Mouse (Mus musculus): ENCODE measurements around the gene Bbx. TPM values are rescaled to one million over a fixed set of nuclear protein-coding genes. Genes with fewer than 3 reads are reported as not detected.
A peak's percentile ranks its signal among the peaks of the same experiment; 100 is the strongest.

Bbx gene
- 10 to 100 TPM; 25.5 to 27.5 TPM for total RNA-seq (2021)

- DNase-seq, result peak; percentile 96 to 98
These were observed at the start of gene Bbx for GRCm38 (mm10) chr16:50432062-50432878. Gene Bbx (minus strand): TSS chr16:50432390.

DNA sequence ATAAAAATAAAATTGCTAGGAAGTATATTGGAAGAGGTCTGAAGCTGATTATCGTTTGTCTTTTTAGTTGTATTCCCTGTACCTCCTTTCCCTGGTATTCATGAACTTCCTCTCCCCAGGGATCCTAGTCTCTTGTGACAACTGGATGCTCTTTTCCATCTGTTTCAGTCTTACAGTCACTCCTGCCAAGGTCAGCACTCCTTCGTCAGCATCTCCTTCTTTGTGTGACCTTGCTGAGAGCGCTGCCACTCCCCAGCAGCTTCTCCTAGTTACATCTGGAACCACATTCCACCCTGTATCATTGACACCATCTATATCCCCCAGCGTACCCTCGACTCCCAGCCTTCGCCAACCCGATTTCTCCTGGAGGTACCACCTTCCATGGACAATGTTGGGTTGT is 49.7 kb upstream of the Bbx start:
- DNase-seq, result no peak

DNA sequence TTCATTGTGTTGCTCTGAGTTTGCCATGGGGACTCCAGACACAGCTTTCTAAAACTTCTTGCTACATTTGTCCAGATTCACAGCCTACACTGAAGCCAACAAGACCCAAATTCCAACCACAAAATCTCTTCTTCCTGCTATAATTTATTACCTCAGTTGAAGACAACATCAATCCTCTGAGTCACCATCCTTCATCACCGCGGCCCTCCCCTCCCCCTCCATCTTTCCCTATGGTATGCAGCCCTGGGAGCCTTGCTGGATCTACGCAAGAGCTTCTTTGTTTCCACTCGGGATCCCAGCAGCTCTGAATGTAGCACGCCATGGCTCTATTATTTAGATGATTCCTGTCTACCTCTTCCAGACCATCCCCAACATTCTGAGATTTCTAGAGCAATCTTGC is 49.2 kb upstream of the Bbx start:
- DNase-seq, result no peak

DNA sequence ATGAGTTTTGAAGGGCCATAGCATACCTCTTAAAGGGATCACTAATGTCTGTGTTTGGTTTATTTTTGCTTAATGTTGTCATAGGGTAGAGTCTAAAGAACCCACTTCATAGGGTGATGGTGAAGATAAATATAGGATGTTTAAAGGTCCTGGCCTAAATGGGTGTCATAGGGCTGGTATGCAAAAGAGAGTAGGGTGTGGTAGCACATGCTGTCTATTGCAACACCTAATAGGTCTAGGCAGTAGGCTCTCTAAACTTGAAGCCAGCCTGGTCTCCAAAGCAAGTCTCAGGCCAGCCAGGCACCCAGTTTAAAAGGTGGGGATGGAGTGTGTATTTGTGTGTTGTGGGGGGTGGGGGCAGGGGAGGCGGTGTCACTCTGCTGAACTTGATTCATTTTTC is 46.5 kb upstream of the Bbx start:
- DNase-seq, result no peak

- no peak for DNase-seq
These were observed 45.4 kb upstream of the Bbx start for GRCm38 (mm10) chr16:50477628-50478027.

GRCm38 (mm10) chr16:50462226-50462870 is 30.2 kb upstream of the Bbx start:
- no peak for DNase-seq

DNA sequence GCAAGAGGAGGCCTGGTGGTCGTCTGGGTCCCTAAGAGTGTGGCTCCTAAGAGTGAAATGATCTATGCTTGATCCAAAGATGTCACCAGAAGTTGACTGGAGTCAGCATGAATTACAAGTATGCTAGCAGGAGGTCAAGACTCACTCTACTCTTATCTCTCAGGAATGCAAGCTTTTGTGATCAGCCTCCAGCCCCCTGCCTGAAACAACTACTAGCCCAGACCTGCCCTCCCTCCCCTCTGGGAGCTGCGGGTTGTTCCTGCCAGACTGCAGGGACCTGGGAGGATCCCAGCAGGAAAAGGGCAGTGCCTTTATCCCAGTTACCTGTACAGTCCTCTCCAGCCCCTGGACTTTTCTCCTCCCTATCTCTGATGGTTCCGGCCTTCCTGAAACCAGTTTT is 27.0 kb upstream of the Bbx start:
- no peak for DNase-seq

DNA sequence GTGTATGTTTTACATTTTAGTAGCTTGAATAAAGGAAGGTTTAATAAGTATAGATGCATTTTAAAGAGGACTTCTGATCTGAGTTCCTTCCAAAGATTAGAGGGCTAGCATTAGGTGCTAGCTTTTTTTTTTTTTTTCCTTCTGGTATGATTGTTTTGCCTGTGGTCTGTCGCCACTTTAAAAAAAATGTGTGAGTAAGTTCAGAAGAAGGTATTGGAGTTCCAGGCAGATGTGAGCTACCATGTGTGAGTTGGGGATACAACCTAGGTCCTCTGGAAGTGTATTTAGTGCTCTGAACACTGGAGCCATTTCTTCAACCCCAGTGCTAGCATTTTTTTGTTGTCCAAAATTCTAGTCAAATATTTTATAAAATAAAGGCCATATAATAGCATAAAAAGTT is 23.9 kb upstream of the Bbx start:
- DNase-seq, result no peak

GRCm38 (mm10) chr16:50449086-50449485 is 16.9 kb upstream of the Bbx start:
- DNase-seq, result no peak

GRCm38 (mm10) chr16:50445014-50445413 is 12.8 kb upstream of the Bbx start:
- no peak for DNase-seq

DNA sequence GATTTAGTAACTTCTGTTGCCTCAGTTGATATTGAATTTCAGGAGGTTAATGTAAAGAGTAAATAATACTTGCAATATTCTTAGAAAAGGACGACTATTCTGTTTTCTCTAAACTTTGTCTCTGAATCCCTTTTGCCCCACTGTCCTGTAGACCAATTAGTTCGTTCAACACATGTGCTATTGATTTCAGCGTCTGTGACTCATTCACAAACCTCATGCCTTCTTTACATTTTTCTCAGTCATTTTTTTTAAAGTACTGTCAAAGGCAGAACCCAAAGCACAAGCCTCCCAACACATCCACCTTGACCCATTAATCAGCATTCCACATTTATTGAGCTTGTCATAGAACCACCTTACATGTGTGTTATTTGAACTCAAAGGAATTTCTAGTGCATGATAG is 6.6 kb upstream of the Bbx start:
- DNase-seq, result no peak

DNA sequence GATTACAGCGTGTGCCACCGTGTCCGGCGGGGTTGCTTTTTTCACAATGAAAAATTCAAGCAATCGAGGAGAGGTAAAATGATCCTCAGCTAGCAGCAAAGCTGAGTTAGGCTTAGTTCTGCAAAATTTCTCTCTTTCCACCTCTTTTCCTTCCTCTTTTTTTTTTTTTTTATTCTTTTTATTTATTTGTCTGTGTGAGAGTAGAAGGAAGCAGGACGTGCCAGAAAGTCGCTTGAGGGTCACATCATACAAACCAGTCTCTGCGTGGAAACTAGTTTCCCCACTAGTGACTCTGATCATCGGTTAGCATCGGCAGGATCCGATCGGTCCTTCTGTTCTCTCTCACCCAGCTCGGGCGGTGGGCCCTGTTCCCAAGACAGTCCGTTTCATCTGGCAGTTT is 5.6 kb upstream of the Bbx start:
- DNase-seq, result no peak

GRCm38 (mm10) chr16:50437331-50437730 is 5.1 kb upstream of the Bbx start:
- no peak for DNase-seq

- peak; percentile 35 to 36 for DNase-seq
These were observed 894 bp downstream of the Bbx start for GRCm38 (mm10) chr16:50431011-50431981.

DNA sequence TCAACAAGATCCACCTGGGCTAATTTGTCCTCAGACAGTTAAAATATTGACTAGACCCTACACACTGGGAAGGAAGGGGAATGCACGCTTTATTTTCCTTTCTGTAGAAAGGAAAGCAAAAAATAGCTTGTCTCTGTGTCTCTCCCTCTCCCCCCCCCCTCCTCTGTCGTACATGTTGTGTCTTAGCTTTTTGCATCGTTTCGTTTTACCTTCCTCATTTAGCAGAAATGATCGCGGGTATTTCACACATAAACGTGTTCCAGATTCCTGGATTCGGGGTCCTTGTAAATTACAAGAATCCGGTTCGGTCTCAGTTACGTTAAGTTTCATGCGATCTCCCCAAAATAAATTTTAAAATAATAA is 1.7 kb downstream of the Bbx start:
- no peak for DNase-seq

GRCm38 (mm10) chr16:50429692-50430514 is 2.3 kb downstream of the Bbx start:
- peak; percentile 30 to 31 for DNase-seq

- peak; percentile 6 to 16 for DNase-seq
These were observed 3.1 kb downstream of the Bbx start for GRCm38 (mm10) chr16:50428871-50429691.

DNA sequence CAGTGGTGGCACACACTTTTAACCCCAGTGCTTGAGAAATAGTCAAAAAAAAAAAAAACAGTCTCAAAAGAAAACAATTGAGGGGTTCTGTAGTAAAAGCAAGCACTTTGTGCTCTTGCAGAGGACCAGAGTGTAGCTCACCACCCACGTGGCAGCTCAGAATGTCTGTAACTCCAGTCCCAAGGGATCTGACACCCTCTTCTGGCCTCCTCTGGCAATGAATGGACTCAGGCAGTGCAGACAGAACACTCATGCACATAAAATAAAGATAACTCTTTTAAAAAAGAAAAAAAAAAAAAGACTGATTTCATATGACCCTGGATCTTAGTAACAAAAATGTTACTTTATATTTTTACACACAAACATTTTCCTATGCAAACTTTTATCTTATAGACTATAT is 12.1 kb downstream of the Bbx start:
- no peak for DNase-seq

- no peak for DNase-seq
These were observed 16.8 kb downstream of the Bbx start for GRCm38 (mm10) chr16:50415406-50415805.

- DNase-seq, result no peak
These were observed 29.3 kb downstream of the Bbx start for GRCm38 (mm10) chr16:50402851-50403250.

- DNase-seq, result no peak
These were observed 32.4 kb downstream of the Bbx start for GRCm38 (mm10) chr16:50399775-50400174.

Data from layer of hippocampus, postnatal 36 days (tissue).